Mouse (Mus musculus) bone marrow, adult 2 months (tissue): ENCODE measurements around the gene Wdr62.

ENCODE experiments used
- CTCF ChIP-seq: fragments of 200-500 bp; IDR thresholded peaks from 2 replicates; pipeline ENCODE4 v1.5.1; 2011; ENCODE audit warnings: low read length, control low read depth; ENCODE audit not compliant: control insufficient read depth, insufficient read depth
- POLR2A ChIP-seq: fragments of 200-500 bp; IDR thresholded peaks from 2 replicates; pipeline ENCODE4 v1.6.1; 2011; ENCODE audit warnings: low read depth, mild to moderate bottlenecking, control low read depth, low read length, borderline replicate concordance; ENCODE audit not compliant: control insufficient read depth

- TF ChIP-seq POLR2A (no peak), CTCF (no peak)
These were observed 46.2 kb upstream of the Wdr62 start for GRCm38 (mm10) chr7:30326427-30326826.
